Mouse (Mus musculus): ENCODE data around the gene Cpne2. TPM values are rescaled to one million over a fixed set of nuclear protein-coding genes. Genes with fewer than 3 reads are reported as not detected.

Cpne2 gene
- polyA plus RNA-seq, 1 experiment from 2014 or later = 10.0 TPM

DNA sequence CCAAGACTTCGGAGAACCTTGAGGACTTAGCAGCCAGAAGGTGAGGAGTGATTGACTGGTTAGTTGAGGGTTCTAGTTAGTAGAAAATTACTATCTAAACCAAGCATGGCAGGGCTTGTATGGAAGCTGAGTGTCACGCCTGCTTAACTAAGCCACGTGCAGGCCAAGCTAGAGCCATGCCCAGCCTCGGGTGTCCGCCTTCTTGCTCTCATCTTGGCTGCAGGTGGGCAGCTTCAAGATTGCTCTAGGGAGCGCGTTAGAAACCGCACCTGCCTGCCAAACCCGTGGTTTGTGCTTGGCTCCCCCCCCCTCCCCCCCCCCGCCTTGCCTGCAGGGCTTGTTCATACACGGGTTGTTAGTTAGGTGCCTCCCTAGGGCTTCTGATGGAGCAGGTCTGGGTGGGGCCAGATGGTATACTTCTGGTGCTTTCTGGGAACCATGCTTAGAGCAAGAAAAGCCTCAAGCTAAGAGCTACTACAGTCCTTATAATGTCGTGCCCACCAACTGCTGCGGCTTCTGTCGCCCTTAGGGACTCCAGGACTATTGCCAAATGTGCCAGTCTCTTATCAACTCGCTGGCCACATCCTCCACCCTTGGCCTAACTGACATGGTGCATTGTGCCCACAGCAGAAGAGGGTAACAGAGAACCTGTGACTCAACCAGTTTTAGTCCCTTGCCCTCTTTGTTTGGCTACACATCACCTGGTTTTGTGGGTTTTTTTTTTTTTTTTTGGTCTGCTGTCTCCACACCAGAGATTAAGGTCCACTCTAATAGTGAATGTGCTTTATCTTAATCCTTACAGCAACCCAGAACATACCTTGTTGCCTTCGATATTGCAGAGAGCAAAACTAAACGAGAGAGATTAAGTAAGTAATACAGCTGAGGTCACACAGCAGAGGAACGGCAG, 8.4 kb downstream of the Cpne2 start:
- no peaks in the 10 kb centered on the region for H3K9me3 ChIP-seq
- 82% methylated on average over 18 of the region's 18 CpGs for WGBS

DNA sequence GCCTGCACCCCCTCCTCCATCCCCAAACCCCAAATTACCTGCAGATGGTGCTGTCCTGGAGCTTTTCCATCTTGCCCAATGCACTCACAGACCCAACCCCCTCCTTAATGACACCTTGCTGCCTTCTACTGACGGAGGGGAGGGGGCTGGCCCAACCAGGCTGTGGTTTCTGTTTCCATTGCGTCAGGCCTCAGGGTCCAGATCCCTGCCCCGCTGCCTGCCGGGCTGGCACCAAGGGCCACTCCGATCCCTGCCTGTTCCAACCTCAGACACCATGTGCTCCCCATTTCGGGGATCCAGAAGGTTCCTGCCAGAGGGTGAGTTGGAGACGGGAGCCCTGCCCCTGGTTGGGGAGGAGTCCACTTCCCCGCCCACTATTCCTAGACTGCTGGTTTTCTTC, 11.2 kb downstream of the Cpne2 start:
- peaks cover 19% of the 10 kb centered on the region for H3K4me1 ChIP-seq (replicated peaks)
- no peak for DNase-seq (ENCODE audit: low spot score)
- WGBS = 68% methylated on average over 8 of the region's 8 CpGs
- no peak overlapping the region for H3K4me3 ChIP-seq
- H3K9me3 ChIP-seq = no peaks in the 10 kb centered on the region
- no peaks in the 10 kb centered on the region for H3K27me3 ChIP-seq (ENCODE audit: insufficient read depth, poor library complexity, severe bottlenecking)
- H3K36me3 ChIP-seq = no peaks in the 10 kb centered on the region
- H3K27ac ChIP-seq = no peak overlapping the region

More for the DNA sequence above, 8.4 kb downstream of the Cpne2 start:
- no peak for DNase-seq (ENCODE audit: low spot score)
- peaks cover 18% of the 10 kb centered on the region for H3K4me1 ChIP-seq (replicated peaks)
- no peak overlapping the region for H3K4me3 ChIP-seq
- peaks cover 16% of the 10 kb centered on the region for H3K27me3 ChIP-seq (ENCODE audit: insufficient read depth, poor library complexity, severe bottlenecking)
- H3K36me3 ChIP-seq = no peaks in the 10 kb centered on the region
- H3K27ac ChIP-seq = no peak overlapping the region

DNA sequence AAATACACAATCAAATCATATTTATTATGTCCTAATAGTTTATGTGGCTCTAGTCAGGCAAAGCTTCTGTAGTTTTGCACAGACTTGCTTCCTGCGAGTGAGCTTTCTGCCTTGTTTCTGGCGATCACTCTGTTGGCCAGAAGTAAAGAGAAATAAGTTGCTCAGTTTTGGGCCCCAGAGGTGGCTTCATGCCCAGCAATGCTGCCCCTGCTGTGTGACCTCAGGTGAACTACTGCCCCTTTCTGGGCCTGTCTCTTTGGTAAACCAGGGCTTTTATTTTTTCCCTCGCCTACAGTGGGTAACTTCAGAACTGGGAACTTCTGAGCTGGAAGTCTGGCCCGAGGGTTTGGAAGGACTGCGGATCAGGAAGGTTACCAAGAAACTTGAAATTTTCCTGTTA, 16.3 kb downstream of the Cpne2 start:
- WGBS = 72% methylated on average over 5 of the region's 5 CpGs
- Histone ChIP-seq H3K27ac (no peak overlapping the region), H3K36me3 (no peaks in the 10 kb centered on the region), H3K27me3 (ENCODE audit: insufficient read depth, poor library complexity, severe bottlenecking) (peaks cover 11% of the 10 kb centered on the region), H3K4me1 (replicated peaks) (peaks cover 50% of the 10 kb centered on the region), H3K4me3 (no peak overlapping the region), H3K9me3 (no peaks in the 10 kb centered on the region)
- DNase-seq (ENCODE audit: low spot score) = no peak

DNA sequence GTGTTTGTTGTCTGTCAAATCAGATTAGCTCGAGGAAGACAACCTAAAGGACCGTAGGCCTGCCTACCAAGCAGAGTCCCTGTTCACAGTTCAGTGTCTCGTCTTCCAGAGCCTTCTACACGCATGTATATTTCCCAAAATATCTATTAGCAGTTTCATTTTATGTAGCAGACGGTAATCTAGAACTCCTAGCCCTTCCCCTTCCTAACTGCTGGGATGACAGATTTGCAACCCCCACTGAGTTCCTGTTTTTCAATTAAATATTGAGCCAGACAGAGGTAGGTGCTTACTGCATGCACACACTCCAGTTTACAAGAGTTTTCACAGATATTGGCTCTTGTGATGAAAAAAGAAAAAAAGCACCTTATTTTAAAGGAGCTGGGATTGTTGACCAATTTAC, 16.7 kb downstream of the Cpne2 start:
- no peak for DNase-seq (ENCODE audit: low spot score)
- Histone ChIP-seq H3K9me3 (no peaks in the 10 kb centered on the region), H3K4me1 (replicated peaks) (peaks cover 50% of the 10 kb centered on the region), H3K4me3 (no peak overlapping the region), H3K36me3 (no peaks in the 10 kb centered on the region), H3K27ac (0 out of 2 replicates have a peak overlapping the region, but pooled peaks have one; percentile 45), H3K27me3 (ENCODE audit: insufficient read depth, poor library complexity, severe bottlenecking) (peaks cover 15% of the 10 kb centered on the region)
- WGBS = 58% methylated on average over 5 of the region's 5 CpGs

DNA sequence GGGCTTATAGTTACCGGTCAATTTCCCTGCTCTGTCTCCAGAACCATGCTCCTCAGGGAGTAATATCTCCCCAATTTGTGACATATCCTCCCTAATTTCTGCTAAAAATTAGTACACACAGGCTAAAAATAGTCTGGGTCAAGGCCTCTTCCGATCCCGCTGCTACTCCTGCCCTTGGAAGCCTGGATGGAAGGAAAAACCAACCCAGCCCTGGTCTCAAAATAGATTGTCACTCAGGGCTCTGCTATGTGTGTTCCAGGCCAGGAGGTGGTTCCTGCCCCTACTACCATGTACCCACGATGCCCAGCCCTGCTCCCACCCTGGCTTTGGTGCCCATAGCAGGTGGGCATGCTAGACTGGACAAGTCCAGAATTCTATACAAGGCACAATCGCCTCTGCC, 17.2 kb downstream of the Cpne2 start:
- no peak overlapping the region for H3K4me3 ChIP-seq
- no peak for DNase-seq (ENCODE audit: low spot score)
- peaks cover 21% of the 10 kb centered on the region for H3K27me3 ChIP-seq (ENCODE audit: insufficient read depth, poor library complexity, severe bottlenecking)
- H3K36me3 ChIP-seq = no peaks in the 10 kb centered on the region
- 0 out of 2 replicates have a peak overlapping the region, but pooled peaks have one; percentile 45 for H3K27ac ChIP-seq
- H3K9me3 ChIP-seq = no peaks in the 10 kb centered on the region
- WGBS = 82% methylated on average over 5 of the region's 5 CpGs
- H3K4me1 ChIP-seq (replicated peaks) = peaks cover 50% of the 10 kb centered on the region

DNA sequence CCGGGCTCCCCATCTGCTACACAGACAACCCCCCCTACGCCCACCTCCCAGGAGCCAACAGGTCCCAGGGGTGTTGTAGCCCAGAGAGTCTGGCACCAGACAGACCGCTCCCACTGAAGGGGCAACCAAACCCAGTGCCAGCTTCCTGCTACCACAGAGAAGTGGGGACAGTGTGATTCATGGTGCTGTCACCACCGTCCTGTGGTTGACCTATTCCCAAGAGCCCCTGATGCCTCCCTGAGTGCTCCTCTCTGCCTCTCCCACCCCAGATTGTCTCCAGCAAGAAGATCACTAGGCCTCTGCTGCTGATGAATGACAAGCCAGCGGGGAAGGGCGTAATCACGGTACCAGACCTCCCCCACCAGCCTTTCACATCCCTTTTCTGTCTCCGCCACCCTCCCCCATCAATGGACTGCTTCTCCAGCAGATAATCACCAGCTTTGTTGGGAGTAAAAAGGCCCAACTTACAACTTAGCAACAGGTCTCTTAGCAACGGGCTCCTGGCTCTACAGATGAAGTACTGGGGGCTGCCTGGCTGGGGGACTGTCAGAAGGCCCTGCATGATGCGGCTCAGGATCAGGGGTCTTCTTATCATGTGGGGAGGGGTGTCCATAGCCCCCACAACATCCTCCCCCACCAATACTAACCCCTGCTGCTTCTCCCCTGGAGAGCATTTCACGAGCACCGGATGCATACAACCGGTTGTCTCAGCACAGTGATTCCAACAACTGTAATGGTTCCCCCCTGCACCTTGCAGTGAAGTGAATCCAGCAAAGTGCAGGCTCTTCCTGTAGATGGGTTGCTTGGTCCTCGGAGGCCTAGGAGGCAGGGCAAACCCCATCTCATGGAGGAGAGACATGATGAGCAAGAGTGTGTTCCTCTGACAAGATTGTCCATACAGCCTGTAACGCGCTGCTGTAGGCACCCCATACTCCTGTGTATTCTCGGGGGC, 19.0 kb downstream of the Cpne2 start:
- peak overlapping the region; percentile 87 for H3K27ac ChIP-seq
- H3K27me3 ChIP-seq (ENCODE audit: insufficient read depth, poor library complexity, severe bottlenecking) = peaks cover 33% of the 10 kb centered on the region
- no peaks in the 10 kb centered on the region for H3K9me3 ChIP-seq
- 35% methylated on average over 17 of the region's 17 CpGs for WGBS
- peak; percentile 87 for DNase-seq (ENCODE audit: low spot score)
- no peaks in the 10 kb centered on the region for H3K36me3 ChIP-seq
- peaks cover 47% of the 10 kb centered on the region for H3K4me1 ChIP-seq (replicated peaks)
- peak overlapping the region; percentile 18; the same call in 1 of the 2 replicates for H3K4me3 ChIP-seq

DNA sequence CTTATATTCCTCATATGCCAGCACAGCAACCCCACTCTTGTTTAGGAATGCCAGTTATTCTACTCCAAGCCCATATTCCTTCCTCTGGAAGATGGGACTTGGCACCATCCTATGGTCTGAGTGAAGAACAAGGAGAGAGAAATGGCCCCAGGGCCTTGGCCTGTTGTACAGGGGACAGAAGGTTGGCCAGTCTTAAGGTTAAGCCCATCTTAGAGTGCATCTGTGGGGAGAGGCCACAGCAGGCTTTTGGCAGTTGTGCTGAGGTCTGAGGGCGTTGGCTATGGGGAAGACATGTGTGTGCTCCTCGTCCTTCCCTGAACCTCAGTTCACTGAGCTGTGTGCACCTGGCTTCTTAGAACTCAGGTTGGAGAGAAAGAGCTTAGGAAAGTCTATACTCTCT, 19.9 kb downstream of the Cpne2 start:
- Histone ChIP-seq H3K27ac (peak overlapping the region; percentile 87), H3K36me3 (no peaks in the 10 kb centered on the region), H3K27me3 (ENCODE audit: insufficient read depth, poor library complexity, severe bottlenecking) (peaks cover 33% of the 10 kb centered on the region), H3K4me1 (replicated peaks) (peaks cover 55% of the 10 kb centered on the region), H3K4me3 (no peak overlapping the region), H3K9me3 (no peaks in the 10 kb centered on the region)
- WGBS = 84% methylated on average over 2 of the region's 2 CpGs
- DNase-seq (ENCODE audit: low spot score) = no peak

DNA sequence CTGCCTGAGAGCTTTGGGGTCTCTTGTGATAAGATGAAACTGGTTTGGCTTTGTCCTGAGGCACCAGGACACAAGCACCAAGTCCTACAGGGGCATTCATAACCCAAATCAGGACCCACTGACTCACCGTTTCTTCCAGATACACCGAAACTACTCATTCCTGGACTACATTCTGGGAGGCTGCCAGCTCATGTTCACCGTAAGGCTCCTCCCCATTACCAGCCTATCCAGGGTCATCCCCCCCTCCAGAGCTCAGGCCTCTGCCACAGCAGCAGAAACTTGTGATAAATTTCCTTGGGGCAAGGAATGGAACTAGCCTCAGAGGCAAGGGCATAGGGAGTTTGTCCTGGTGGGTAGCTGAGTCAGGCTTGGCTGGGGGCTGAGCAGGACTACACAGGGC, 24.5 kb downstream of the Cpne2 start:
- H3K9me3 ChIP-seq = no peaks in the 10 kb centered on the region
- no peak overlapping the region for H3K4me3 ChIP-seq
- DNase-seq (ENCODE audit: low spot score) = no peak
- no peak overlapping the region for H3K27ac ChIP-seq
- 87% methylated on average over 3 of the region's 3 CpGs for WGBS
- peaks cover 38% of the 10 kb centered on the region for H3K27me3 ChIP-seq (ENCODE audit: insufficient read depth, poor library complexity, severe bottlenecking)
- H3K36me3 ChIP-seq = no peaks in the 10 kb centered on the region
- peaks cover 38% of the 10 kb centered on the region for H3K4me1 ChIP-seq (replicated peaks)

DNA sequence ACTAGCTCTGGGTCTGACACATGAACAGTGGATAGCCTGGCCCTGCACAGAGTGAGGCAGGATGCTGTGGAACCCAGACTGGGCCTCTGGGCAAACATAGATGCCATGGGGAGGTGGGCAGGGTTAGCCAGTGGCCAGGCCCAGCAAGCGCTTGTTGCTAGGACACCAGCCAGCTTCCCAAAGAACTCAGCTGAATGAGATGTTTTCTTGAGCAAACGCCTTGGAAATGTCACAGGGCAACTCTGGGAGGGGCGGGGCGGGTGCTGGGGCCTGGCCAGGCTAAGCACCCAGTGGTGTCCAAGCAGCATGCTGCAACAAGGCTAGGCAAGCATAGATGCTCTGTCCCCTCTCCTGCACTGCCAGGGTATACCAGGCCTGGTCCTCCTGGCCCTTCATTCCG, 28.5 kb downstream of the Cpne2 start:
- 0 out of 2 replicates have a peak overlapping the region, but pooled peaks have one; percentile 5 for H3K4me3 ChIP-seq
- no peaks in the 10 kb centered on the region for H3K9me3 ChIP-seq
- peak; percentile 56 for DNase-seq (ENCODE audit: low spot score)
- no peaks in the 10 kb centered on the region for H3K36me3 ChIP-seq
- no peak overlapping the region for H3K27ac ChIP-seq
- WGBS = 24% methylated on average over 5 of the region's 5 CpGs
- peaks cover 36% of the 10 kb centered on the region for H3K4me1 ChIP-seq (replicated peaks)
- H3K27me3 ChIP-seq (ENCODE audit: insufficient read depth, poor library complexity, severe bottlenecking) = peaks cover 32% of the 10 kb centered on the region

DNA sequence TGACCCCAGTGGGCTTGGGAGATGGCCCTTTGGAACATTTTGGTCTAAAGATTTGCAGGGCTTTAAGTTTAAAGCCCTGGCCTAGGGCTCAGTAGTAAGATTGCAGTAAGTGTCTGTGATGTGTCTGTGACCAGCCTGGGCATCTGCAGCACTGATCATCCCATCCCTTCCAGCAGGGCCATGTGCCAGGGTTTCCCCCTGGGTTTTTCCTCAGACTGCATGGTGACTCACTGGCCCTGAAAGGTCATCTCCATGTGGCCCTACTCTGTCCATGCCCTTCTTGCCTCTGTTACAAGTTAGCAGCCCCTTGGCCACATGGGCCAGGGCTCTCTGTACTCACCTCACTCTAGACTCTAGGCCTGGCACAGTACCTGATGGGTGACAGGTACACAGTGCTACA, 31.6 kb downstream of the Cpne2 start:
- H3K9me3 ChIP-seq = no peaks in the 10 kb centered on the region
- no peak overlapping the region for H3K4me3 ChIP-seq
- no peaks in the 10 kb centered on the region for H3K36me3 ChIP-seq
- no peak overlapping the region for H3K27ac ChIP-seq
- DNase-seq (ENCODE audit: low spot score) = no peak
- H3K27me3 ChIP-seq (ENCODE audit: insufficient read depth, poor library complexity, severe bottlenecking) = peaks cover 29% of the 10 kb centered on the region
- H3K4me1 ChIP-seq (replicated peaks) = peaks cover 46% of the 10 kb centered on the region

DNA sequence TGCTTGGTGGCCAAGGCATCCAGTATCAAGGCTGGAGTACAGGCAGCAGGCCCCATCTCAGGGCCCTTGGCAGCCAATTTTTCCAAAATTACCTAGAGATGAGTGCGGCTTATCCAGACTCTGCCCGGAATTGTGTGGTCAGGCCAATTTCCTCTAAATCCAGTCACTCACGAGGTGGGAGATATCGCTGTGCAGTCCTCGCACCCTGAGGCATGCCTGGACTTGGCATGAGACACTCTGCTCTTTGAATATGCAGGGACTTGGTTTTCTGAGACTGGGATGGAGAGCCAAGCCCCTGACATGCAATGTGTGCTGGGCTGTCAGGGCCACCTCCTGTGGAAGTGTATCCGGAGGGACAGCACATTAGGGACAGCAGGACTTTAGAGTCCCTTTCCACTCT, 33.2 kb downstream of the Cpne2 start:
- WGBS = 81% methylated on average over 6 of the region's 6 CpGs
- H3K4me3 ChIP-seq = no peak overlapping the region
- peak overlapping the region; percentile 75; the same call in 1 of the 2 replicates for H3K27ac ChIP-seq
- H3K36me3 ChIP-seq = no peaks in the 10 kb centered on the region
- peaks cover 29% of the 10 kb centered on the region for H3K27me3 ChIP-seq (ENCODE audit: insufficient read depth, poor library complexity, severe bottlenecking)
- H3K9me3 ChIP-seq = no peaks in the 10 kb centered on the region
- no peak for DNase-seq (ENCODE audit: low spot score)
- H3K4me1 ChIP-seq (replicated peaks) = peaks cover 48% of the 10 kb centered on the region

DNA sequence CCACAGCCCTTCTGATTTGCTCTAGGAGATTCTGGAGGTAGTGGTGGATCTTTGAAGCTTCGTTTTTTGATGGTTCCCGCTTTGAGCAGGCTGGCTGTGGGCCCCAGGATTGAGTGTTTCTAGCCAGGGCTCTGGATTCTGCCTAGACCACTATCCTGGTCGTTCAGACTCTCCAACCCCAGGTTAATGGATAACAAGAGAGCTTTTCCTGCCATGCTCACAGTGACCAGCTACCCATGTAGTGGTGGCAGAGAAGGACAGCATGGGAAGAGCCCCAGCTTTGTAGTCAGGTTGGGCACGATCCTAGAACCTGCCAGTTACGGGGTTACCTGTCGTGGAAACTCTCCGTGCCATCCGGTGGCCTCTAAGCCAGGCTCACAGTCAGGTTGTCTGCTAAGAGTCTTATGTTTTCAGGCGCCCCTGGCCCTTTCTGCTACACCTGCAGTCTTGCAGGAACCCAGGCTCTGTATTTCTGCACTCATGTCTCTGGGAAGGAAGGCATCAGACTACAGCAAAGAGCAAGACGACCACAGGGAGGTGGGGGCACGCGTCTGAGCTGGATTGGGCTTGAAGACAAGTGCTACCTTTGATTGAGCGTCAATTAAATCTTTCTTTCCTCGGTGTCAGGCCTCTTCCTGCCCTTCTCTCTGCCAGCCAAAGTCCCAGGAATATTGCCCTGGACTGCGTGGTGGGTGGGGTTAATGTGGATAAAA, 33.8 kb downstream of the Cpne2 start:
- Histone ChIP-seq H3K27me3 (ENCODE audit: insufficient read depth, poor library complexity, severe bottlenecking) (peaks cover 29% of the 10 kb centered on the region), H3K27ac (peak overlapping the region; percentile 75), H3K9me3 (no peaks in the 10 kb centered on the region), H3K36me3 (peaks cover 1% of the 10 kb centered on the region; the same call in 1 of the 2 replicates), H3K4me1 (replicated peaks) (peaks cover 42% of the 10 kb centered on the region), H3K4me3 (peak overlapping the region; percentile 28; the same call in 1 of the 2 replicates)
- no peak for DNase-seq (ENCODE audit: low spot score)
- WGBS = 61% methylated on average over 15 of the region's 15 CpGs
